Mouse (Mus musculus) erythroblast, embryonic 14.5 days (primary cell): ENCODE results near the gene Smad9. TPM values are rescaled to one million over a fixed set of nuclear protein-coding genes. Genes with fewer than 3 reads are reported as not detected.

Experiments
- H3K27me3 ChIP-seq: 2 replicates; pipeline ENCODE4 v1.6.1; 2012; ENCODE audit warnings: inconsistent platforms; ENCODE audit not compliant: control insufficient read depth
- H3K36me3 ChIP-seq: 2 replicates; pipeline ENCODE4 v1.6.1; 2012; ENCODE audit warnings: mild to moderate bottlenecking, inconsistent platforms; ENCODE audit not compliant: control insufficient read depth
- H3K4me1 ChIP-seq: 2 replicates; pipeline ENCODE4 v1.6.1; 2012; ENCODE audit warnings: inconsistent platforms; ENCODE audit not compliant: control insufficient read depth
- H3K4me3 ChIP-seq: replicated peaks from 2 replicates; pipeline ENCODE3; 2012; ENCODE audit warnings: moderate library complexity, mild to moderate bottlenecking, inconsistent platforms
- H3K9me3 ChIP-seq: 2 replicates; pipeline ENCODE4 v1.6.1; 2012; ENCODE audit warnings: low read length, inconsistent platforms, mixed read lengths; ENCODE audit not compliant: control insufficient read depth
- GATA1 ChIP-seq: IDR thresholded peaks from 2 replicates; pipeline ENCODE4 v1.6.1; 2012; ENCODE audit warnings: low read length, inconsistent platforms, mixed read lengths
- TAL1 ChIP-seq: IDR thresholded peaks from 3 replicates; pipeline ENCODE4 v1.6.1; 2012; ENCODE audit warnings: low read length, inconsistent platforms, mixed read lengths
- polyA plus RNA-seq: library from polyadenylated mRNA; stranded (reverse); fragments of >175 nt; gene quantifications from 2 replicates; pipeline ENCODE4 v1.2.3, GENCODE M21; 2012

Gene Smad9
- polyA plus RNA-seq, 1 experiment: not detected

- H3K9me3 ChIP-seq: no peaks in the 10 kb centered on the region
- peaks cover 82% of the 10 kb centered on the region for H3K36me3 ChIP-seq
- H3K4me1 ChIP-seq: peaks cover 16% of the 10 kb centered on the region
- TF ChIP-seq GATA1 (no peak), TAL1 (no peak)
- no peak overlapping the region for H3K4me3 ChIP-seq
- H3K27me3 ChIP-seq: no peaks in the 10 kb centered on the region
These were observed 27.3 kb upstream of the Smad9 start for GRCm38 (mm10) chr3:54728100-54728499.

DNA sequence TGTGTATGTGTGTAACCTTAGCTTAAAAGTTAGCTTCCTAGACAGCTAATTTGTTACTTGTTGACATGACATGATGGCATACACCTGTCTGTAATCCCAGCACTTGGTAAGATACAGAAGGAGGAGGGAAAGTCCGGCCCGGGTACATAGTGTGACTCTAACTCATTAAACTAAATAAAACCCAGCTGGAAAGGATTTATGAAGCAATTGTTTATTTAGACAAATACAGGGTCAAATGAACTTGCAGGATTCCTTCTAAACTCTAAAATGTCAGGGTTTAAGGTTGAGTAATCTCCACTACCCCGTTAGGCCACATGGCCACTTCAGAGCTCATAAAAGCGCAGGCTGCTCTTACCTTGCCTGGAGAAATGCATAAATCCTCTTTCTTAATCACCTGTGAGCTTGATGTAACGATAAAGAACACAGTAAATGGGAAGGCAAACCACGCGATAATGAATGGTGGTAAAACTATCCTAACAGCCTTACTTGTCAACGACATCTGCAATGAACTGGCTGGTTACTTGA, 23.7 kb upstream of the Smad9 start:
- TF ChIP-seq TAL1 (no peak), GATA1 (no peak)
- peaks cover 35% of the 10 kb centered on the region for H3K4me1 ChIP-seq
- H3K9me3 ChIP-seq: no peaks in the 10 kb centered on the region
- peaks cover 68% of the 10 kb centered on the region for H3K36me3 ChIP-seq
- no peaks in the 10 kb centered on the region for H3K27me3 ChIP-seq
- H3K4me3 ChIP-seq: no peak overlapping the region

DNA sequence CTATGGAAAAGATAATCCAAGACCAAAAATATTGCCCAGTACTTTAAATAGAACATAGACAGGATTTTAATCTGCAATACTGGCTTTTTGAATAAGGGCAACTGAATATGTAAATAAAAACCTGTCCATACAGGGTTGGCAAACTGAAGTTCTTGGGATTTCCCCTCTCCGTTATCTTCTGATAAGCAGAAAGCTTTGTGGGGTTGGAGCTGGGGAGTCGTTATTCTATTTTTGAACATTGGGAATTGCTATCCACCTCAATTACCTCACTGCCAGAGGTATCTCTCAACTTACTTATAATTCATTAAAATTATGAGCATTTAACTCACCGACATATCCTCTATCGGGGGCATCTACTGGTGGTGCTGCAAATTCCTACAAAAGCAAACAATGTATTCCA, 23.0 kb upstream of the Smad9 start:
- H3K27me3 ChIP-seq: no peaks in the 10 kb centered on the region
- peaks cover 35% of the 10 kb centered on the region for H3K4me1 ChIP-seq
- H3K36me3 ChIP-seq: peaks cover 61% of the 10 kb centered on the region
- TF ChIP-seq GATA1 (no peak), TAL1 (no peak)
- H3K9me3 ChIP-seq: no peaks in the 10 kb centered on the region
- H3K4me3 ChIP-seq: peak overlapping the region; percentile 10

GRCm38 (mm10) chr3:54734411-54735246, 20.8 kb upstream of the Smad9 start:
- peaks cover 35% of the 10 kb centered on the region for H3K4me1 ChIP-seq
- TF ChIP-seq TAL1: no peak
- H3K27me3 ChIP-seq: no peaks in the 10 kb centered on the region
- H3K9me3 ChIP-seq: no peaks in the 10 kb centered on the region
- peak overlapping the region; percentile 79 for H3K4me3 ChIP-seq
- peaks cover 53% of the 10 kb centered on the region for H3K36me3 ChIP-seq

GRCm38 (mm10) chr3:54735247-54736046, 19.9 kb upstream of the Smad9 start, which contains the start of the genes Exosc8 and Alg5:
Gene Exosc8 (minus strand): TSS chr3:54735393.
Gene Alg5 (plus strand): TSS chr3:54735539.
- peaks cover 48% of the 10 kb centered on the region for H3K36me3 ChIP-seq
- peak within 1 kb of the TSS; percentile 79 for H3K4me3 ChIP-seq
- no peaks in the 10 kb centered on the region for H3K27me3 ChIP-seq
- peaks cover 35% of the 10 kb centered on the region for H3K4me1 ChIP-seq
- H3K9me3 ChIP-seq: no peaks in the 10 kb centered on the region
- TF ChIP-seq GATA1: no peak
- no peak for TF ChIP-seq TAL1

- TF ChIP-seq GATA1 (no peak), TAL1 (no peak)
- Histone ChIP-seq H3K4me1 (peaks cover 35% of the 10 kb centered on the region), H3K36me3 (peaks cover 46% of the 10 kb centered on the region), H3K4me3 (peak overlapping the region; percentile 79), H3K27me3 (no peaks in the 10 kb centered on the region), H3K9me3 (no peaks in the 10 kb centered on the region)
These were observed 19.1 kb upstream of the Smad9 start for GRCm38 (mm10) chr3:54736101-54736927.

GRCm38 (mm10) chr3:54737317-54737716, 18.1 kb upstream of the Smad9 start:
- Histone ChIP-seq H3K9me3 (no peaks in the 10 kb centered on the region), H3K4me3 (no peak overlapping the region), H3K4me1 (peaks cover 30% of the 10 kb centered on the region), H3K36me3 (peaks cover 46% of the 10 kb centered on the region), H3K27me3 (no peaks in the 10 kb centered on the region)
- TF ChIP-seq TAL1 (no peak), GATA1 (no peak)

GRCm38 (mm10) chr3:54741965-54742364, 13.4 kb upstream of the Smad9 start:
- H3K4me1 ChIP-seq: no peaks in the 10 kb centered on the region
- no peaks in the 10 kb centered on the region for H3K9me3 ChIP-seq
- TF ChIP-seq GATA1 (no peak), TAL1 (no peak)
- no peaks in the 10 kb centered on the region for H3K27me3 ChIP-seq
- H3K36me3 ChIP-seq: peaks cover 78% of the 10 kb centered on the region
- no peak overlapping the region for H3K4me3 ChIP-seq

GRCm38 (mm10) chr3:54745799-54746198, 9.6 kb upstream of the Smad9 start:
- Histone ChIP-seq H3K4me3 (no peak overlapping the region), H3K36me3 (peaks cover 93% of the 10 kb centered on the region), H3K9me3 (no peaks in the 10 kb centered on the region), H3K27me3 (no peaks in the 10 kb centered on the region), H3K4me1 (no peaks in the 10 kb centered on the region)
- TF ChIP-seq GATA1 (no peak), TAL1 (no peak)
